Mouse (Mus musculus) left cerebral cortex, postnatal 10 days (tissue): ENCODE results near the gene Klhl29. TPM values are rescaled to one million over a fixed set of nuclear protein-coding genes. Genes with fewer than 3 reads are reported as not detected.

Source experiments
- DNase-seq, 2 experiments: peaks; one replicate each; pipeline ENCODE4 v3.0.0; 2021 to 2022; ENCODE audit warnings: low spot score in 2 of 2, mixed read lengths in 1 of 2; ENCODE audit errors: extremely low spot score in 1 of 2
- intact Hi-C: fragments of 180-260 bp; cut with DNase I; formaldehyde crosslinking; loops from one replicate; pipeline ENCODE4 v1.15.1; 2025
- total RNA-seq, 2 experiments: library from RNA; stranded (reverse); gene quantifications; 2 replicates each; pipeline ENCODE4 v1.2.3; 2021

Klhl29 gene
- total RNA-seq, 2 experiments from 2014 or later = 33.4 to 34.6 TPM

DNA sequence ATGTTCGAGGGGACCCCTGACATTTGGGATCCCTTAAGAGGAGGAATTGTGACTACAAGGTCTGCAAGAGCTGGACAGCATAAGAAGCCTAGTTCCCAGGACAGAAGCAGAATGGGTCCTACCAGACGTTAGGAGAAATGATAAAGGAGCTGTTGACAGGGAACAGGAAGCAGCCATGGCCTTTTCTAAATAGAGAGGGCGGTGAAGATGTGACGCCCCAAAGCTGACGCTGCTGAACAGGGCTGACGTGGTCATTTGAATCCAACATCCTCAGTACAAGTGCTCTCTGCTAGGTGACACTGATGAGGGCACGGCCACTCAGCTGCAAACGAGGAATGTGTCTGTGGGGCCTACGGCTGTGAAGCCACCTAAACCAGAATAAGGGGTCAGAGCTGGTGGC lies 210.1 kb downstream of the Klhl29 start:
- DNase-seq = no peak
- intact Hi-C loops = no loop called here

DNA sequence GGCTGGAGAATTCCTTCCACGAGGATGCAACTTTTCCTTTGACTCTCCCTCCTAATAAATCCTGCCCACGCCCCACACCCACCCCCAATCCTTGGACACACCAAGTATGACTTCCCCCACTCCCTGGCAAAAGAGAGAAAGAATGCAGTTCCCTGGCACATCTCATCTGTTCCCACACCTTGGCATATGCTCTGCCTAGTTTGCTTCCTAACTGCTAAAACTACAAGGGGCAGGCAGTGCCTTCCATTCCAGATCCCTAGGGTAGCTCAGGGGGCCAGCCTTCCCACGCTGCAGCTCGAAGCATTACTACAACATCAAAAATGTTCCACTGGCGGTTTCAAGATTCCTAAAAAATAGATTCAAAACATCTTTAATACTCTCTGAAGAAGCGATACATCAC lies 212.8 kb downstream of the Klhl29 start:
- DNase-seq = no peak
- intact Hi-C loops = no loop called here

DNA sequence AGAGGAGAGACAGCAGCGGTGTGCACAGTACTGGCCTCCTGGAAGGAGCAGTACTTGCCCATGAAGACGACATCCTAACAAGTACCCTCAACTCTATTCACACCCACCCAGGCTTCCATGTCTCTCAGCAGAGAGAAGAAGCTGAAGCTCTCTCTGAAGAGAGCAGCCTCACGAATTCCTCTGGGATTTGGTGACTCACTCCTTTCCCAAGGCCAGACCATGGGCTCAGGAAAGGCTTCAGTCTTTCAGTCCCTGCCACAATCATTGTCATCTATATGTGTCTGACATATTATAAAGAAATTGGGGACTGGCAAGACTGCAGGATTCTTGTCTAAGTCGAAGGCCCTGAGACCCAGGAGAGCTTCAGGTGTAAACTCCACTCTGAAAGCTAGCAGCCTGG lies 213.9 kb downstream of the Klhl29 start:
- intact Hi-C loops = no loop called here
- DNase-seq = no peak

DNA sequence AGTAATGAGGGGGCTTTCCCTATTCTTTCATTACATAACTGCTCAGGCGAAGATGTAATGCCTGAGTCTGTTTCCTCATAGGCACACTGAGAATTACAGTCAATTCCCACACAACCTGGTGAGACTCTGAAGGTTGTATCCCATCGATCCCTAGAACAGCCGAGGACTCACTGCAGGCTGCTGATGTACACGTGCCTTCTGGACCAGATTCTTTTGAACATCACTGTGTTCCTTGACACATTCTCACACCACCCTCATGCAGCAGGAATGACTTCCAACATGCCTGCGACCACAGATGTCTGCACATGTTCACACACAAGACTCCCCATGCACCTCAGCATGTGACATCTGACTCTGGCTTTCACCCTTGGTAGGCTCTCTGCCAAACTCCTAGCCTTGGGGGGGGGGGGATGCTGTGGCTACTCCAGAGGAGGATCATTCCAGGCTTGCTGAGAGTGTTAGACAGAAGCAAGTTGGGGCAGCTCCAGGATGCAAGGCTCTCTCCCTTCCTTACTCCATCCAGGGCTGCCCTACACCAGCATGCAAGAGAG lies 217.5 kb downstream of the Klhl29 start:
- no peak for DNase-seq
- intact Hi-C loops = no loop called here

DNA sequence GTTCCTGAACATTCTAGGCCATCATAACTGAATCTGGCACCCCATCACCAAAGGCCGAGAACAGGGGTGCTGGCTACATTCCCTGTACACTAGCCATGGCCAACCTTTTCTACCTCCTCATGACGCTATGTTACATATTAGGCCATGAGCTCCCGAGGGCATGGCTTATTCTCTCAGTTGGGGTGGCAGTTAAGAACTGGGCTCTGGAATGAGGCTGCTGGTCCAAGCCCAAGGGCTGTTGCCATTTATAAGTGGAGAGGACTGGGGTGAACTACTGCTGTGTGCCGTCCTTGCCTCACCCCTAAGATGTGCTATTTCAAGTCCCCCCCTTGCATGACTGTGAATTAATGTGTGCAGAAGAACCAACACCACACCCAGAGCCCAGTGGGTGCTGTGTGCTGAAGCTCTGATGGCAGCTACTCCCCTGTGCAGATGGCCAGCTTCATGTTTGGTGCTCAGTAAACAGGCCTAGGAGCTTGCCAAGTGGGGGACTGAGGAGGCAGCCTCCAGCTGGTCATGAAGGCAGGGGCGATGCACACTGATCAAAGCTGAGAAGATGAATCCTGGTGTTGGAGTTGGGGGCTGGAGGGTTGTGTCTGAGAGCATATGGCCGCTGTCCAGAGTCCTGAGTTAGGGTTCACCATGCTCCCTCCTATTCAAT lies 218.3 kb downstream of the Klhl29 start:
- DNase-seq = peak; percentile 53 to 58
- intact Hi-C loops = no loop called here

DNA sequence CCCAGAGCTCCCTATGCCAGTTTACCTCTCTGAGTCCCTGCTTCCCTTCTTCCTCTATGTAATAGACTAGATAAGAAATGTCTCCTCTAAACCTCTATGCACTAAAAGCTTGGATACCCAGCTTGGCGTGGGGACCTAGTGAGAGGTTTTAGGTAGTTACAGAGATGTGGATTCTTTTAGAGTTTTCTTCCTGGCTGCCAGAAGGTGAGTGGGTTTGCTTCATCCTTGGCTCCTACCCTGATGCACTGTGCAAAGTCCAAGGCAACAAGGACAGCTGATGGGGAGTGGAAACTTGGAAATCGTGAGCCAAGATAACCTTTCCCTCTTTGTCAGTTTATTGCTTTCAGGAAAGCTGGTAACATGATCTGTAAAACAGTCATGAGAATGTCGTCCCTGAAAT lies 220.3 kb downstream of the Klhl29 start:
- no peak for DNase-seq
- intact Hi-C loops = no loop called here

DNA sequence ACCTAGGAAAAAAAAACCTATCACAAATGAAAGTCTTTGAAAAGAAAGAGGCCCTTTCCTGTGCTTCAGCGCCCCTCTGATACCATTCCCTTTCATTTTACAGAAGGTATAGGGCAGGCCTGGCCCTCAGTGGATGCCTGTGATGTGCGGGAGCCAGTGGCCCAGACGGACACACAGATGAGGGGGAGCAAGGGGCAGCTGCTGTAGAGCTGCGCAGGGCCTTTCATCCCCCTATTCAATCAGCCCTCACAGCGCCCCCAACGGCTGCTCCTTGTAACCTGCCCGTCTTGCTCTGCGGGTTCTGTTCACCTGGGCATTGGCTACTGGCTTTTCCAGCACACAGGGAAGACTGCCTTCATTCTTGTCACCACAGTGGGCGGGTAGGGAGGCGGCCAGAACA lies 223.6 kb downstream of the Klhl29 start:
- DNase-seq = peak in 1 of 2 experiments; percentile 39
- intact Hi-C loops = no loop called here

DNA sequence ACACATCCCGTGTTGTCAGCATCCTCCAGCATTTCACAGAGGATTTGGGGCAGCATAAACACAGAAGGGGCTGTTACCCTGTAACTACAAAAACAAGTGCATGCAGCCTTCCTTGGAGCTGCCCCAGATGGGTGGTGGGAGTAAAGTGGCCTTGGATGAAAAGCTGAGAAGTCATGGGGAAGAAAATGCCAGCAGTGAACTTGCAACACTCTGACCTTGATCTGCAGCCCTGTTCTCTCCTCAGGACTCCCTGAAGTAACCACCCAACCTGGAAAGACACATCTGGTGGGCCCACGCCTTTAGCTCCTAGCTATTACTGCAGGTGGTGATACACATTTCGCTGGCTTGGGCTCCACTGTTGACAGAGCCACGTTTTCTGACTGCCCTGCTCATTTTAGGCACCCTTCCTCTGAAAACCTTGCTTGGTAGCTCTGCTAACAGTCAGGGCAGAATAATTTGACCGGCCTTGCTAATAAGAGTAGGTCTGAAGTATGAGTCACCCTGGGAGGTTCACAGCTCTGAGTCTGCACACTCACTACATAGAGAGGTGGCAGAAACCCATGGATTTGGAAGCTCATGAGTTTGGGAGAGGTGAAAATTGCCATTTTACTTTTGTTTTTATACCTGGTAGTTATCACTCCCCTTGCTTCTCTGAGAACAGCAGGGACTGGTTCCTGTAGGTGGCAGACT lies 228.0 kb downstream of the Klhl29 start:
- intact Hi-C loops = loop anchor here (10.0 kb wide), 1 partner anchor 227 kb away; the partner anchor contains the start of gene Klhl29
- no peak for DNase-seq

DNA sequence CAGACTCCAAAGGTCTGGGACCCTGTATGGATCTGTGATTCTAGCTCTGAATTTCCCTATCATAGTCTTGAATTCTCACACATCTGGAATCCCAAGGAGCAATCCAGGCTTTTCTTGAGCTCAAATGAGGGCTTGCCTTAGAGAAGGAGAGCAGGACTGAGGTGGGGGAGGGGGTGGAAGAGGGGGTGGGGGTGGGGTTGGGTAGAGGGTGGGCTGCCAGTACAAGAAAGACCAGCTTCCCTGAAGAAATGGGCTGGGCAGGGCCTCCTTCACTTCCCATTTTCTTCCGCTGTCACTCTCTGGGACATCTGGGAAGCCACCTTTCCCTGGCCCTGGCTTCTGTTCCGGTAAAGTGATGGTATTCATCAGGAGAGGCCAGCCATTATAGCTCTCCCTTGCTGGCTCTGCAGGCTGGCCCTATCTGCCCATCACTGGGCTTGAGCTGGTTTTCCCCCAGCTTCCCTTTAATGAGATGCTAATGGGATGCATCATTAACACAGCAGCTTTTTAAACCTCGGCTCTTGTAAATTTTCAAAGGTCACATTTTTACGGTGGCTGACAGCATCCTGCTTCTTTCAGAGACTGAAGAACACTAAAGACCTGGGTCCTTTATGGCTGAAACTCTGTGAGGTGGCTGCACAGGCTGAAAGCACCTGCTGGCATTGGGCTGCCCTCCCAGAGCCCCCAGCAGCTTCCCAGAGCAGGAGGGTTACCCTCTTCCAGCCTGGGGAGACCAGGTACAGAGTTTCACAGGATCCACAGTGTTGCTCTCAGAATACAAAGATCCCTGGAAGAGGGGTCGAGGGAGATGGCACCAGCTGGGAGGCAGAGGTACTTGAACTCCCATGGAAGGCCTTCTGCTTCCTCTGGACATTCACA lies 231.3 kb downstream of the Klhl29 start:
- intact Hi-C loops = loop anchor here (10.0 kb wide), 1 partner anchor 231 kb away; the partner anchor contains the start of gene Klhl29
- DNase-seq = no peak

DNA sequence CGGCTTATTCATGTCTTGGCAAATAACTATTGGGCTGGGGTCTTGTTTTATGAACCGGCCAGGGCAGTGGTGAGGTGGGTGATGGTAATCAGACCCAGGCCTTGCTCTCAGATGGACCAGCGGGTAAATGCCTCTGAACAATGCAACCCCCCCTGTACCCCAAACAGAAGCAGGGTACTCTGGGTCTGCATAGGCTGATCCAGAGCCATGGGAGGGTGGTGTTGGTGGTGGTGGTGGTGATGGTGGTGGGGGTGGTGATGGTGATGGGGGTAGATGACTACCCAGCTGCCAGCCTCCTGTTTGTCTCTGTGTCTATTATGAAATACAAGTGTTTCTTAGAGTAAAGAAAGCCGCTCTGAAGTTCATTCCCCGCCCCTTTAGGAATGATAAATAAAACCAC lies 232.3 kb downstream of the Klhl29 start:
- intact Hi-C loops = loop anchor here (10.0 kb wide), 1 partner anchor 232 kb away; the partner anchor contains the start of gene Klhl29
- no peak for DNase-seq

DNA sequence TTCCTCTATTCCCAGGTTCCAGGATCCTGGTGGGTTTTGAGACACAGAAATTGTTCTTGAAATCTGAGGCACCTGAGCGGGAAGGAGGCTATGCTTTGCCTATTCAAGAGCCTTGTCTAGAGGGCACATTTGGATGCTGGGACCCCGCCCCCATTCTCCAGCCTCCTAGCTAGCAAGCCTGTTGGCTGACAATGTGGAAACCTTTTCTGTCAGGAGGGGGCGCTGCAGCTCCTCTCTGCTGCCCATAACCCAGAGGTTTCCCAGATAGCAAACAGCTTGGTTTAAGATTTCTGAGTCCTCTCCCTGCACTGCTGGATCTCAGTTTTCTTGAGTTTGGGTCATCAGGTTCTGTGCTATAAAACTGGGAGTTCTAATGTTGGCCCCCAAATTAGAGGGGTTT lies 232.7 kb downstream of the Klhl29 start:
- intact Hi-C loops = loop anchor here (10.0 kb wide), 1 partner anchor 232 kb away; the partner anchor contains the start of gene Klhl29
- DNase-seq = peak; percentile 82 to 88

DNA sequence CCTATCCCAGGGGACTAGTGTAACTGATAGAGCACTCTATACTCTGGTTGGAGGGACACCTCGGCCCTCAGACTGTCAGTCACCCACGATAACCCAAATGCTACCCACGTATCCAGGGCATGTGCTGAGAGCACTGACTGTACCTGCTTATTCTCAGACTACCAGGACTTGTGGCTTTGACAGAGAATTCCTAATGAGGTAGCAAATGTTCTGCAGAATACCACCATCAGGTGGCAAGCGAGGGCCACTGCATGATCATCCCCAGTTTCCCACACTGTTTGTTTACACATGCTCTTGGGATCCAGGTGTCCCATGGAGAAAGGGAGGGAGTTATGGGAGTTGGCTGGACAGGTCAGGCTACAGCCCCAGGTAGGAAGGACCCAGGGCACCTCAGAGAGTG lies 234.4 kb downstream of the Klhl29 start:
- intact Hi-C loops = loop anchor here (10.0 kb wide), 1 partner anchor 234 kb away; the partner anchor contains the start of gene Klhl29
- DNase-seq = no peak

DNA sequence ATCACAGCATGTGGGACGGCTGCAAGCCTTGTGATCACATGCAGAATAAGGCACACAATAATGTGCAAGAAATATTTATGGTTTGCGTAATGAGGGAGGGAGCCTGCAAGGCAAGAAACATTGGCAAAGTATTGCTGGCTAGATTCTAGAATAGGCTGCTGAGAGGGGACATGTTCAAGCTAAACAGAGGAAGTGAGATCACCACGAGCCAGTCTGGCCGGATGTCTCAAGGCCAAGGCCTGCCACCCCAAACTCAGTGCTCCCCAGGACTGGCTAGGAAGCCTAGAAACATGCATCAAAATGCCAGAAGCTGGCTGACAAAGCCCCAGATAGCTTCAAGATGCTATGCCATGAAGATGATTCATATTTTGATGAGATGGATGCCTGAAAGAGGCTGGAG lies 236.2 kb downstream of the Klhl29 start:
- DNase-seq = no peak
- intact Hi-C loops = loop anchor here (5.0 kb wide), 1 partner anchor 107 kb away; no protein-coding TSS in a partner anchor

DNA sequence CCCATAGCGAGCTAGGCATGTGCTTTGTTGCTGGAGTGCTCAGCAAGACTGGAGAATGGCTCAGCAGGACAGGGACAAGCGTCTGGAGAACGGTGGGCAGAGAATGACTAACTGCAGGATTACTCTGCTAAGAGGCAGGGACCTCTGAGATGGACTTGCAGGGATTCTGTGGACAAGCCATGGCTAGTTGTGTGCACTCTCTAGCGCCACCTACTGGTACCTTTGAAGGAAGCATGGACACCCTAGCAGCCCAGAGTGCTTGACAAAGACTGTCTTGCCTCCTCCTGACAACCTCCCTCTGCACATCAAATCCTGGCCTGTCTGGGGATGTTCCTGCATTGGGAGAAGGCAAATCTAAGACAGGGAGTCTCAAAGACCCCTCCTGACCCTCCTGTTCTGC lies 239.2 kb downstream of the Klhl29 start:
- intact Hi-C loops = loop anchor here (5.0 kb wide), 1 partner anchor 104 kb away; no protein-coding TSS in a partner anchor

DNA sequence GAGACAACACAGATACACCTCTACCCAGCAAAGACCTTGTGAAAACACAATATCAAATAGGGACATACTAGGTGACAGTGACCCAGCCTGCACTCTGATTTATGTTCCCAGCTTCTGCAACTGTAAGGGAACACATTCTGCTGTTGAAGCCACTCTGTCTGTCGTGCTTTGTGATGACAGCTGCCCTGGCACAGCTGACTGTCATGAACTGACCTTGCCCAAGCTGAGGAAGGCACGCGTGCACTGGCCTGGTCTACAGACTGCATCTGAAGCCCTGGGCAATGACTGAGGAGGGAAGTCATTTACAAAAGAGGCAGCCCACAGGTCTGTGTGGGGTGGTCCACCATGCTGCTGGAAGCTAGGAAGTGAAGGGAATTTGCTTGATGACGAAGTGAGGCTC lies 246.3 kb downstream of the Klhl29 start:
- intact Hi-C loops = no loop called here
- no peak for DNase-seq

More for the DNA sequence above, 239.2 kb downstream of the Klhl29 start:
- peak in 1 of 2 experiments; percentile 61 for DNase-seq

DNA sequence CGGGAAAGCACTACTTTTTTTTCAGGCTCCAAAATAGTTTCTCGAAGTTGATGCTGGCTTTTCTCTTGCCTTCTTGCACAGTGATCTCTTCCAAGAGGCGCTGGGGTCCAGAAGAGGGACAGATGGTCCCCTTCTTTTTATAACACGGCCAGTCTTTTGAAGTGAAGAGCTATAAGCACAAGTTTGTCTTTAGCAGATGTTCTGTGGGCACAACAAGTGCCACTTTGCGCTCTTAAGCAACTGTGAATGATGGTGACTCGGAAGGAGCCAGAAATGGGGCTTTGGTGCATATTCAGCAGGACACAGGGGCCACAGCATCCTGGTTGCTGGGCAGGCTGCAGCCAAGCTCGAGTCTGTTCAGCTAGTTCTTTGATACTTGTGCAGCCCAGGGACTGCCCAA lies 249.6 kb downstream of the Klhl29 start:
- peak in 1 of 2 experiments; percentile 60 for DNase-seq
- intact Hi-C loops = no loop called here

DNA sequence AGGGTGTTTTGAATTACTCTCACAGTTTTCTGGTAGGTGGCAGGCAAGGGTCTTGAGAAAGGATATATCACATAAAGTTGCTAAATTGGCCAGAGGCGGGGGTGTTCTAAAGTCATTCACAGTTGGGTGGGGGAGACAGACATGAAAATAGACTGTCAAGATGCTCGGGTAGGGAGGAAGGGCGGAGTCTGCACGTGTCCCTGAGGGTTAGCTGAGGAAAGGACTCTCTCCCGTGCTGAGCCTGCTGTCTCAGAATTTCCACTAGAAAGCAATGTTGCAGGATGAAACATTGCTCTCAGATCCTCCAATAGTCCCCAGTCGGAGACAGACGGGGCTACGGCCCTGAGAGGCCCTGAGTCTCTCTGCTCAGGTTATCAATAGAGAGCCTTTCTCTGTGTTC lies 252.5 kb downstream of the Klhl29 start:
- intact Hi-C loops = no loop called here

DNA sequence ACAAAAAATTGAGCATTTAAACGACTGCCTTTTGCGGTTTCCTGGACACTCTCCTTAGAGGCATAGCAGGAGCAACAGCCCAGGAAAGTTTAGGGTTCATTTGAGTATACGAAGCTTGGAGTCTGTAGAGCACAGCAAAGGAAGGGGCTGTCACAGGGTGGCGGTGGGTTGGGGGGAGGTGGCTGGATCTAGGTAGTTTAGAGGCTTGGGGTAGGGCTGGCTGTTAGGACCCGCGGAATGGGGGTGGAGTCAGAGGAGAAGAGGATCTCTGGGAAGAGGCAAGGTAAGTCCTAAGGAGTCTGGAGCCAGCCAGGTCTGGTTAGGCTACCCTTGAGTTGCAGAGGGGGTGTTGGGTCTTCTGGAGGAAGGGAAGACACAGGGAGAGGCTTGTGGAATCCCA lies 255.2 kb downstream of the Klhl29 start:
- no peak for DNase-seq
- intact Hi-C loops = no loop called here

More for the DNA sequence above, 252.5 kb downstream of the Klhl29 start:
- peak; percentile 57 to 65 for DNase-seq

DNA sequence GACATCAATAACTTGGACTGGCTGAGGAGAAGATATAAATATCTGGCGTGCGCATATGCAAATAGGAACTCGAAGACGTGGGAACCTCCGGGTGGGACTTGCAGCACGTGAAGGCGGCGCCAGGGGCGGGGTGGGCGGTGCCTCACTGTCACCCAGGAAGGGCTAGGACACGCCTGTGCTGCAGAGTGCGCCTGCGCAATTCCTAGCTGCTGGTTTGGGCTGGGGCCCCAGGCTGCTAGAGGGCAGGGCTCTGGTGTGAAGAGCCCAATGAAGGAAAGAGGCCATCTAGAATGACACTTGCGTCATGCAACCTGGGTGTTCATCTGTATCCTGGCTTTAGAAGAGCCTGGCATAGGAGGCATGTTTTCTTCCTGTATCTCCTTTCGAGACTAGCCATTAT lies 255.8 kb downstream of the Klhl29 start:
- peak; percentile 91 to 97 for DNase-seq
- intact Hi-C loops = no loop called here
